Mouse (Mus musculus): ENCODE results near the gene Serpind1.

Gene Serpind1

DNA sequence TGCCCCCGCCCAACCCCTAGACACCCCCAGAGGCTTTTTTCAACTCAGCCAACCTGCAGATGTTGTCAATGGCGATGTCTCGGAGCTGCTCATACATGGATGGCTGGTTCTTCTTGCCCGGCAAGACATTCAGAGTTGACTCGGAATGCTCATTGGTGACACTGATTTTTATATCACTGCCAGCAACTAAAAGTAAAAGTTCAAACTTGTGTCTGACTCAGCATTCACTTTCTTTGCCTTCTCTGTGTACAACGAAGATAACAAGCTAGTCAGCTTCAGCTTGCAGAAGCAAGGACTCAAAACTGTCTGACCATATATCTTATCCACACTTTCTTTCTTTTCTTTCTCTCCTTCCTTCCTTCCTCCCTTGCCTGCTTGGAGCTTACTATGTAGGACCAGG, 24.9 kb downstream of the Serpind1 start:
- DNase-seq = peak in 1 of 2 experiments; percentile 12

DNA sequence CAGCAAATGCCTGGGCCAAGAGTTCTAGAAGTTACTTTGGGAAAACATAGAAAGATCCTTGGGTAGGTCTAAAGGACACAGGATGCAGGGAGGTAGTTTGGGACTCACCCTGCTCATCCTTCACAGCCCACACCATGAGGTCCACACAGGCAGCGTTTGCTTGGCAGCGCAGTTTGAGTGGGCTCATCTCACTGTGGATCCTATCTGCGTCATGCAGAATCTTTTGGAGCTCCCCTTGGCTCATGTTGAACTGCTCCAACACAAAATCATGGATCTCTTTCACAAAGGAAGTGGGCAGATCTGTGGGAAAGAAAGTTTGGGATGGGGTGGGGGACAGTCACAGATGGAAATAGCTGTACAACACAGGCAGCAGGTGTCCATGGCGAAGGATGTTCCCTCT, 27.6 kb downstream of the Serpind1 start:
- DNase-seq = no peak

DNA sequence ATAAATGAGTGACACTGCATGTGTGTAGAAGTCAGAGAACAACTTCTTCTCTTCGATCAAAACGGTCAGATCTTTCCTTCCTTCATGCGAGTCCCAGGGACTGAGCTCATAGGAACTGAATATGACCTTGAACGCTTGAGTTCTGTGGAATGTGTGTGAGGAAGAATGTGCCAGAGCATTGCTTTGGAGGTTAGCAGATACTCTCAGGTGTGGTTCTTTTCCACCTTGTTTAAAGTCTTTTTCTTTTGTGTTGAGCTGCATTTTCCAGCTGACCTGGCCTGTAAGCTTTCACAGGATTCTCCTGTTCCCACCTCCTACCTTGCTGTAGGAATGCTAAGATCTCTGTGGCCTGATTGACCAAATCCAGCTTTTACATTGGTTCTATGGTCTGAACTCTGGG, 51.1 kb downstream of the Serpind1 start:
- DNase-seq = no peak

- DNase-seq = no peak
Observed at GRCm38 (mm10) chr16:17383594-17384326, 52.6 kb downstream of the Serpind1 start.

DNA sequence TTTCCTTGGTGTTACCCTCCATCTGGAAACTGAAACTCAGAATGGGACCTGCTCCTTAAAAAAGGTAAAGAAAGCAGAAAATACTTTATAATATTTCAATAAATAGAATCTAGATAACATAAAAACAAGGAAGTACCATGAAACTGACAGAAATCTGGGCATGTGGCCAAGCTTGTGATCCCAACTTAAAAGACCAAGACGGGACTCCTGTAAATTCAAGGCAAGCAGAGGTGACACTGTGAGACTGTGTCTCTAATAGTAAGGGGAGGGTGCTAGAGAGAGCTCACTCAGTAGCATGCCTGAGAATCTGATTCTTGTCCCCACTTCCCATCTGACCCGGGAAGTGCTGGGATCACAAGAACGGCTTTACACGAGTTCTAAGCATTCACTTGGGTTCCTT, 61.6 kb downstream of the Serpind1 start:
- DNase-seq = no peak

Measured in kidney, adult 8-10 months (tissue).